Mouse (Mus musculus): Measurements from ENCODE around the gene Gm26920. TPM values are rescaled to one million over a fixed set of nuclear protein-coding genes. Genes with fewer than 3 reads are reported as not detected.

The Gm26920 gene
- total and polyA plus RNA-seq, 2 experiments: not detected

DNA sequence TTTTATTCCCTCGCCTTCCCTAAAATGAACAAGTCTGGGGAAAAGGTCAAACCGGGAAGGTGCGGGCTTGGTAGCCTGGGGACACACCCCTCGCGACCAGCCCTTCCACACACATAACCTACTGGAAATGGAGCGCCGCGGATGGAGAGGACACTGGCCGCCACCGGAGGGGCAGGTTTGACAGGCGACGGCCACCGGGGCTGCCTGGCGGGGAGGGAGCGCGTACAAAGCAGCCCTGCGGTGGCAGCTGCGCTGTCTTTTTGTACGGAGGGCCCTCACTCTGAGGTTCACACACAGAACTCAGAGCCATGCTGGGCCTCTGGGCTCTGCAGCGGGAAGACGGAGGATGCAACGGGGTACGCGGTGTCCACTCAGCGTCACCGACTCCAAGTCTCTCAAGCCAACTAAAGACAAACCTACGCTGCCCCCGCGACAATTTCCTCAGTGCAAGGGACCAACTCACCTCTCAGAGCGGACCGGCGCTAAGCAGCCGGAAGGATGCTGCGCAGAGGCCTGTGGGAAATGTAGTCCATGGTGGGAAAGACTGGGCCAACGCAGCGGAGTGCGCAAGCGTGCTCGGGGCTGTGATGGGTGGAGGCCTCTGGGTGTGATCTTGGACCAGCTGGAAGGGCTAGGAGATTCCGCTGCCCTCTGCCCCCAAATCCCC, 39.2 kb downstream of the Gm26920 start, which contains the start of gene Zfp14:
TSS of gene Zfp14 (minus strand) at position 499 of the 667 bp plus-strand sequence.
- peak within 1 kb of the TSS; percentile 63 for H3K4me3 ChIP-seq (ENCODE audit: insufficient read depth, low read depth, low read length)
- no peak for TF ChIP-seq CTCF (IDR thresholded peaks at IDR 0.05; ENCODE audit: low read depth, low read length)
- TF ChIP-seq POLR2A (IDR thresholded peaks at IDR 0.05; ENCODE audit: extremely low read depth, insufficient read depth, low read length): no peak
- no peaks in the 10 kb centered on the region for H3K27me3 ChIP-seq (ENCODE audit: control insufficient read depth, insufficient read depth, low read length)
- peak within 1 kb of the TSS; percentile 47 for H3K9ac ChIP-seq (ENCODE audit: low read depth, low read length)
- H3K27ac ChIP-seq (replicated peaks; ENCODE audit: insufficient read depth, low read depth, low read length): no peak within 1 kb of the TSS
- H3K4me1 ChIP-seq (ENCODE audit: control insufficient read depth, insufficient read depth, low read length): no peaks in the 10 kb centered on the region
- under 1% methylated on average over 40 of the region's 40 CpGs for WGBS
- H3K36me3 ChIP-seq (ENCODE audit: control insufficient read depth, insufficient read depth, low read length): no peaks in the 10 kb centered on the region
- no peaks in the 10 kb centered on the region for H3K79me2 ChIP-seq (ENCODE audit: control insufficient read depth, insufficient read depth, low read length)
- peak; percentile 76 for DNase-seq (ENCODE audit: extremely low read depth, low read depth, low spot score)

DNA sequence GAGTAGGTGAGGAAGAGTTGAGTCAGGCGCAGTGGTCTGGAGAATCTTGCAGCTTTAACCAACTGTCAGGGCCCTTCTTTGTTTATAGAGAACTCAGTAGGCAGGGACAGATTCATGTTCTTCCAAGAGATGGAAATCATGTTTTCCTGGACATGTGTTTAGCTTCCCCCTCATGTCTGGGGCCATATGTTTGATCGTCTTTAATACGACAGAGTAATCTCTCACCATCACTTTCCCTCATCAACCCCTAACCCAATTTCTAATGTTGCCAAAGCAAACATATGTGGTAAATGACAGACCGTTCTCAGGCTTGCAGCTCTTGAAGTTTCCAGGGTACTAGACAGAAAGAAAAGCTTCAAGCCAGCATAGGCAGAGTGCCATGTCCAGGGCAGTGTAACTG, 42.1 kb downstream of the Gm26920 start:
- no peak for TF ChIP-seq POLR2A (IDR thresholded peaks at IDR 0.05; ENCODE audit: extremely low read depth, insufficient read depth, low read length)
- TF ChIP-seq CTCF (IDR thresholded peaks at IDR 0.05; ENCODE audit: low read depth, low read length): no peak
- H3K27ac ChIP-seq (replicated peaks; ENCODE audit: insufficient read depth, low read depth, low read length): no peak overlapping the region
- no peak overlapping the region for H3K4me3 ChIP-seq (ENCODE audit: insufficient read depth, low read depth, low read length)
- no peaks in the 10 kb centered on the region for H3K79me2 ChIP-seq (ENCODE audit: control insufficient read depth, insufficient read depth, low read length)
- no peaks in the 10 kb centered on the region for H3K27me3 ChIP-seq (ENCODE audit: control insufficient read depth, insufficient read depth, low read length)
- no peak overlapping the region for H3K9ac ChIP-seq (ENCODE audit: low read depth, low read length)
- no peak for DNase-seq (ENCODE audit: extremely low read depth, low read depth, low spot score)
- H3K36me3 ChIP-seq (ENCODE audit: control insufficient read depth, insufficient read depth, low read length): no peaks in the 10 kb centered on the region
- WGBS: 70% methylated on average over 4 of the region's 4 CpGs
- H3K4me1 ChIP-seq (ENCODE audit: control insufficient read depth, insufficient read depth, low read length): no peaks in the 10 kb centered on the region

DNA sequence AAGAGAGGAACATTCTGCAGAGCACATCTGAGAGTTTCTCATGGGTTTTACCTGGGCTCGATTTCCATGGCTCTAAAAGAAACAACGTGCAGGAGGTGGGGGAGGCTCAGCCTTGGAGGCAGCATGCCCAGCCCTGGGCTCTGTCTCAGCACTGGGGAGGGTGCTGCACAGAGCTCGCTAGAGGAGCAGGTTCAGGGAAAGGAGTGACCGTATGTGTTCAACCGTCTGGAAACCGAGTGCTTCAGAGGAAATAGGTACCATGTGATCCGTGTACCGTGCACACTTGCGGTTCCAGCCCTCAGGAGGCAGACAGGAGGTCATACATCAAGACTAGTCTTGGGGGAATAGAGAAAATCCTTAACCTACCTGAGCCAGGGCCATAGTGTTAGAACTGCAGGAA, 45.9 kb downstream of the Gm26920 start:
- no peaks in the 10 kb centered on the region for H3K27me3 ChIP-seq (ENCODE audit: control insufficient read depth, insufficient read depth, low read length)
- WGBS: 69% methylated on average over 9 of the region's 9 CpGs
- no peak overlapping the region for H3K9ac ChIP-seq (ENCODE audit: low read depth, low read length)
- H3K4me3 ChIP-seq (ENCODE audit: insufficient read depth, low read depth, low read length): no peak overlapping the region
- no peak for TF ChIP-seq CTCF (IDR thresholded peaks at IDR 0.05; ENCODE audit: low read depth, low read length)
- H3K36me3 ChIP-seq (ENCODE audit: control insufficient read depth, insufficient read depth, low read length): no peaks in the 10 kb centered on the region
- no peak for DNase-seq (ENCODE audit: extremely low read depth, low read depth, low spot score)
- no peak overlapping the region for H3K27ac ChIP-seq (replicated peaks; ENCODE audit: insufficient read depth, low read depth, low read length)
- H3K4me1 ChIP-seq (ENCODE audit: control insufficient read depth, insufficient read depth, low read length): no peaks in the 10 kb centered on the region
- H3K79me2 ChIP-seq (ENCODE audit: control insufficient read depth, insufficient read depth, low read length): no peaks in the 10 kb centered on the region

DNA sequence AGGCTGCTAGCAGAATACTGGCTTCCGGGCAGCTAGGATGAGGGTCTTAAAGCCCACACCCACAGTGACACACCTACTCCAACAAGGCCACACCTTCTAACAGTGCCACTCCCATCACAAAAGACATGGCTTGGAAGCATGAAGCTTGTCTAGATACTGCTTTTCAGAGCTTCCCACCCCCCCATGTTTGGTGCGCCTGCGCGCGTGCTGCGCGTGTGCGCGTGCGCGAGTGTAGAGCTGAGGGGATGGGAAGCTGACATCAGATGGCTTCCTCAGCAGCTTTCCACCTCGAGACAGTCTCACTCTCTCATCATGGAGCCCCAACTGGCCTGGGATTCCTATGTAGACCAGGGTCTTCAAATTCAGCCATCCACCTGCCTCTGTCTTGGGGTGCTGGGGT, 55.9 kb downstream of the Gm26920 start:
- H3K4me3 ChIP-seq (ENCODE audit: insufficient read depth, low read depth, low read length): no peak overlapping the region
- no peak for DNase-seq (ENCODE audit: extremely low read depth, low read depth, low spot score)
- H3K79me2 ChIP-seq (ENCODE audit: control insufficient read depth, insufficient read depth, low read length): no peaks in the 10 kb centered on the region
- H3K4me1 ChIP-seq (ENCODE audit: control insufficient read depth, insufficient read depth, low read length): no peaks in the 10 kb centered on the region
- H3K9ac ChIP-seq (ENCODE audit: low read depth, low read length): no peak overlapping the region
- H3K27me3 ChIP-seq (ENCODE audit: control insufficient read depth, insufficient read depth, low read length): no peaks in the 10 kb centered on the region
- no peak overlapping the region for H3K27ac ChIP-seq (replicated peaks; ENCODE audit: insufficient read depth, low read depth, low read length)
- TF ChIP-seq CTCF (IDR thresholded peaks at IDR 0.05; ENCODE audit: low read depth, low read length): no peak
- TF ChIP-seq POLR2A (IDR thresholded peaks at IDR 0.05; ENCODE audit: extremely low read depth, insufficient read depth, low read length): no peak
- peaks cover 5% of the 10 kb centered on the region; the same call in 1 of the 2 replicates for H3K36me3 ChIP-seq (ENCODE audit: control insufficient read depth, insufficient read depth, low read length)
- 94% methylated on average over 12 of the region's 12 CpGs for WGBS

DNA sequence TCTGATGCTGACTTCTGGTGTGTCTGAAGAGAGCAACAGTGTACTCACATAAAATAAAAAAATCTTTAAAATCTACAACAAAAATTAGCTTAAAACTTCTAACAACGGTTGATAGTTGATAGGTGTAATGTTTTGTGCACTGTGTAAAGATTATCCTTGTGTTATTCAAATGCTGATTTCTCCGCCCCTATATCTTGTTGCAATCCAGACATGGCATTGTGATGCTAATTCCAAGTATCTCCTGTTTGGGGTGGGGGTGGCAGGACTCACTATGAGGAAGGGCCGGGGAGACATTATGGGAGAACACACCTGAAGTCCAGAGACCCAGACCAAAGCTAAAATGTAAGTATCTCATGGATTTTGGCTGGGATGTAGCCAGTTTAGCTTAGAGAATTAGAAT, 58.8 kb downstream of the Gm26920 start:
- WGBS: 94% methylated on average over 3 of the region's 3 CpGs
- H3K9ac ChIP-seq (ENCODE audit: low read depth, low read length): no peak overlapping the region
- no peak for DNase-seq (ENCODE audit: extremely low read depth, low read depth, low spot score)
- no peak overlapping the region for H3K4me3 ChIP-seq (ENCODE audit: insufficient read depth, low read depth, low read length)
- H3K79me2 ChIP-seq (ENCODE audit: control insufficient read depth, insufficient read depth, low read length): no peaks in the 10 kb centered on the region
- H3K27me3 ChIP-seq (ENCODE audit: control insufficient read depth, insufficient read depth, low read length): no peaks in the 10 kb centered on the region
- no peak overlapping the region for H3K27ac ChIP-seq (replicated peaks; ENCODE audit: insufficient read depth, low read depth, low read length)
- no peaks in the 10 kb centered on the region for H3K36me3 ChIP-seq (ENCODE audit: control insufficient read depth, insufficient read depth, low read length)
- TF ChIP-seq POLR2A (IDR thresholded peaks at IDR 0.05; ENCODE audit: extremely low read depth, insufficient read depth, low read length): no peak
- no peak for TF ChIP-seq CTCF (IDR thresholded peaks at IDR 0.05; ENCODE audit: low read depth, low read length)
- no peaks in the 10 kb centered on the region for H3K4me1 ChIP-seq (ENCODE audit: control insufficient read depth, insufficient read depth, low read length)

DNA sequence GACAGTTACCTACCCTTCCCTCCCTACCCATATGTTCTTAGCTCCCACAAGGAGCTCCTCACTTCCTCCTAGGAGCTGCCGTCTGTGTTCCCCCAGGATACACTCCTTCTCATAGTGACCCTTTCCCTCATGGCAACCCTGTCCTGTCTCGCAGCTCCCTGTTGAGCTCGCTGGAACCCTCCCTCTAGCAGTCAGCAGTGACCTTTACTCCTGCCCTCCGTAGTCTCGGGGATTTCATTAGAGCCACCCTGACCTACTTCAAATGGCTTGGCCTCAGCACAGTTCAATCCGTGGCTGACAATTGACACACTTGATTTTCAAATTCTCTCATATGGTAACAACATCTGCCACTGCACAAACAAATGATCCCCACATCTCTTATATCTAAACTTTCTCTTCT, 59.5 kb downstream of the Gm26920 start:
- 9% methylated on average over 6 of the region's 6 CpGs for WGBS
- H3K4me1 ChIP-seq (ENCODE audit: control insufficient read depth, insufficient read depth, low read length): no peaks in the 10 kb centered on the region
- no peak overlapping the region for H3K9ac ChIP-seq (ENCODE audit: low read depth, low read length)
- H3K36me3 ChIP-seq (ENCODE audit: control insufficient read depth, insufficient read depth, low read length): no peaks in the 10 kb centered on the region
- H3K27ac ChIP-seq (replicated peaks; ENCODE audit: insufficient read depth, low read depth, low read length): no peak overlapping the region
- no peaks in the 10 kb centered on the region for H3K27me3 ChIP-seq (ENCODE audit: control insufficient read depth, insufficient read depth, low read length)
- DNase-seq (ENCODE audit: extremely low read depth, low read depth, low spot score): peak; percentile 37
- no peaks in the 10 kb centered on the region for H3K79me2 ChIP-seq (ENCODE audit: control insufficient read depth, insufficient read depth, low read length)
- no peak overlapping the region for H3K4me3 ChIP-seq (ENCODE audit: insufficient read depth, low read depth, low read length)
- TF ChIP-seq CTCF (IDR thresholded peaks at IDR 0.05; ENCODE audit: low read depth, low read length): no peak
- TF ChIP-seq POLR2A (IDR thresholded peaks at IDR 0.05; ENCODE audit: extremely low read depth, insufficient read depth, low read length): no peak

Measured in liver, adult 2 months (tissue).